Mouse (Mus musculus): Measurements from ENCODE around the gene Hadh. TPM values are rescaled to one million over a fixed set of nuclear protein-coding genes. Genes with fewer than 3 reads are reported as not detected.
A peak's percentile ranks its signal among the peaks of the same experiment; 100 is the strongest.

The Hadh gene
- total RNA-seq, 2 experiments from 2014 or later = 22.3 to 23.6 TPM

- Histone ChIP-seq H3K4me3 (no peak overlapping the region), H3K27ac (no peak overlapping the region)
- DNase-seq (ENCODE audit: low spot score in 2 of 2) = no peak
- no peak for TF ChIP-seq CTCF (conservative IDR thresholded peaks at IDR 0.05)
These were observed 27.2 kb upstream of the Hadh start for GRCm38 (mm10) chr3:131299078-131299477.

- TF ChIP-seq CTCF (conservative IDR thresholded peaks at IDR 0.05) = no peak
- DNase-seq (ENCODE audit: low spot score in 2 of 2) = no peak
- Histone ChIP-seq H3K27ac (no peak overlapping the region), H3K4me3 (no peak overlapping the region)
These were observed 25.0 kb upstream of the Hadh start for GRCm38 (mm10) chr3:131296893-131297292.

GRCm38 (mm10) chr3:131295513-131296200, 23.8 kb upstream of the Hadh start:
- Histone ChIP-seq H3K27ac (no peak overlapping the region), H3K4me3 (no peak overlapping the region)
- no peak for TF ChIP-seq CTCF (conservative IDR thresholded peaks at IDR 0.05)
- DNase-seq (ENCODE audit: low spot score in 2 of 2) = no peak

DNA sequence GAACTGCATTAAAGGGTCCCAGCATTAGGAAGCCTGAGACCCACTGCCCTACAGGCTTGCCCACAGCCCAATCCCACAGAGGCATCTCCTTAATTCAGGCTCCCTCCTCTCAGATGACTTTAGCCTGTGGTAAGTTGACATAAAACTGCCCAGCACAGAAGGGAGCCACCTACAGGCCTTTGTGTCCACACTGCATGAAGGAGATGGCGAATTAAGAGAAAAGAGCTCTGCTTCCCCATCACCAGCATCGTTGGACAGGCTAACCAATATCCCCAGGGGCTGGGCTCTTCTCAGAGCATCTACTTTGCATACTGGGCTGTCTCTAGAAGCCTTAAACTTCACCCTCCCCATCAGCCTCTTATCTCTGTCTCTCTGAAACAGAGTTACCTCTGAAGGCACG, 22.6 kb upstream of the Hadh start:
- DNase-seq (ENCODE audit: low spot score in 2 of 2) = no peak
- TF ChIP-seq CTCF (conservative IDR thresholded peaks at IDR 0.05) = peak; percentile 36; the same call in 1 of the 2 replicates

GRCm38 (mm10) chr3:131292959-131293358, 21.1 kb upstream of the Hadh start:
- no peak for DNase-seq (ENCODE audit: low spot score in 2 of 2)
- no peak for TF ChIP-seq CTCF (conservative IDR thresholded peaks at IDR 0.05)
- Histone ChIP-seq H3K4me3 (no peak overlapping the region), H3K27ac (no peak overlapping the region)

More for the DNA sequence above, 22.6 kb upstream of the Hadh start:
- H3K27ac ChIP-seq = no peak overlapping the region
- no peak overlapping the region for H3K4me3 ChIP-seq

- Histone ChIP-seq H3K27ac (no peak overlapping the region), H3K4me3 (no peak overlapping the region)
- DNase-seq (ENCODE audit: low spot score in 2 of 2) = no peak
- no peak for TF ChIP-seq CTCF (conservative IDR thresholded peaks at IDR 0.05)
These were observed 20.4 kb upstream of the Hadh start for GRCm38 (mm10) chr3:131292349-131292748.

DNA sequence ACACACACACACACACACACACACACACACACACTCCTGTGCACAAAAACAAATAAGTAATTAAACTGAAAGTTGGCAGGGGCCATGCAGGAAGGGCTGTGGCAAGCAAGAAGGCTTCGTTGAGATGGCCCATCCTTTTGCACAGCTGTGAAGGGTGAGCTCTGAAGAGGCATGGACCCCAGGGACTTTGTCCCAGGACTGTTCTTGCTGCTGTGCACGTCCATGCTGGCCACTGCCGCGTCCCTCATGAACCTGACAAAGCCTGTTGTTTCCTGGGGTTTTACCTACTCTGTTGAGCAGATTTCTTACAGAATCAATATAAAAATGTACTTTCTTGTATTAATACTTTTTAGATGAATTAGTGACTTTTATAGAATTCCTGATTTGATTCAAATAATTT, 20.0 kb upstream of the Hadh start:
- H3K27ac ChIP-seq = no peak overlapping the region
- no peak for TF ChIP-seq CTCF (conservative IDR thresholded peaks at IDR 0.05)
- no peak overlapping the region for H3K4me3 ChIP-seq
- DNase-seq (ENCODE audit: low spot score in 2 of 2) = no peak

DNA sequence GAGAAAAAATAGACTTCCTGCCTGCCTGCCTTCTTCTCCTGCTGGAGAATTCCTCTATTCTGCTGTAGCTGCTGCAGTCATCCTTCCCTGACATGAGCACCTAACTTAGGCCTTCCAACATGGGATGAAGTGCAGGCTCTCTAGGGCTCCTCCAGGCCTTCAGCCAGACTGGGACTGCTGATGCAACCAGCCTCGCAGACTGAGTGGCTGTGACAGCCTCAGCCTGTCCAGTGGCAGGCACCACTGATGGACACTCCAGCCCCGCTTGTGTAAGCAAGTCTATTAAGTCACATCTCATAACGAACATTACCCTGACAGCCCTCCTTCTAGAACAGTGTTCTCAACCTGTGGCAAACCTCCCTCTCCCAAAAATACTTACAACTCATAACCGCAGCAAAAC, 2.2 kb upstream of the Hadh start:
- TF ChIP-seq CTCF (conservative IDR thresholded peaks at IDR 0.05) = no peak
- no peak for DNase-seq (ENCODE audit: low spot score in 2 of 2)
- Histone ChIP-seq H3K4me3 (no peak overlapping the region), H3K27ac (no peak overlapping the region)

GRCm38 (mm10) chr3:131272374-131273100, 636 bp upstream of the Hadh start:
- peak overlapping the region; percentile 83; the same call in 1 of the 2 replicates for H3K27ac ChIP-seq
- TF ChIP-seq CTCF (conservative IDR thresholded peaks at IDR 0.05) = no peak
- no peak for DNase-seq (ENCODE audit: low spot score in 2 of 2)
- peak overlapping the region; percentile 80 for H3K4me3 ChIP-seq

- H3K27ac ChIP-seq = peak overlapping the region; percentile 83
- peak overlapping the region; percentile 80 for H3K4me3 ChIP-seq
- DNase-seq (ENCODE audit: low spot score in 2 of 2) = no peak
- peak; percentile 54 for TF ChIP-seq CTCF (conservative IDR thresholded peaks at IDR 0.05)
These were observed 744 bp downstream of the Hadh start for GRCm38 (mm10) chr3:131271157-131271556.

- TF ChIP-seq CTCF (conservative IDR thresholded peaks at IDR 0.05) = no peak
- Histone ChIP-seq H3K27ac (no peak overlapping the region), H3K4me3 (no peak overlapping the region)
- DNase-seq (ENCODE audit: low spot score in 2 of 2) = no peak
These were observed 1.5 kb downstream of the Hadh start for GRCm38 (mm10) chr3:131270381-131270780.

DNA sequence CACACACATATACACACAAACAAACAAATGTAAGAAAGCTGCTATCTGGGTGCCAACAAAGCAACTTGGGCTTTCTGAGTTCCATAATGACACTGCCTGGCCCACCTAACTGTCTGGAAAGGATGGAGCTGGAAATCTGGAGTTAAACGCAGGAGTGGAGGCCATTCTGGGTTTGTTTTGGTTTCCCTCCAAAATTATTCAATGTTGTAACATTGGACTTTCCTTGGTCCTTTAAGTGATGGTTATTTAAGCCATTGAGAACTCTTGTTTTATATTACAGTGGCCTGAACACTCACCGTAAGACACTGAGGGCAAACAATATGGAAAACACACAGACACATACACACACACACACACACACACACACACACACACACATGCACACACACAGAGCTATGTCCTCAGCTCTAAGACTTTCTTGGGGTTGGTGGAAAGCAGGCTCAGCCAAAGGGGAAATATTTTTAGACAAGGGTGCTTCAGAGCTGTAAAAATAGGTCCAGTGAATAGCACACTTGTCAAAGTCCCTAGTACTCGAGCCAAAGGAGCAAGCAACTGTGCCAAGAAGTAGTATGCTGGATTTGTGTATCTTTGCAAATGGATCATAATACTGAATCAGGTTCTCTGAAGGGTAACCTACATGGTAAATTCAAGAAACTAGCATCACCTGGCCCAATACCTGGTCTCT, 5.4 kb downstream of the Hadh start:
- no peak overlapping the region for H3K27ac ChIP-seq
- no peak for TF ChIP-seq CTCF (conservative IDR thresholded peaks at IDR 0.05)
- H3K4me3 ChIP-seq = no peak overlapping the region
- no peak for DNase-seq (ENCODE audit: low spot score in 2 of 2)

DNA sequence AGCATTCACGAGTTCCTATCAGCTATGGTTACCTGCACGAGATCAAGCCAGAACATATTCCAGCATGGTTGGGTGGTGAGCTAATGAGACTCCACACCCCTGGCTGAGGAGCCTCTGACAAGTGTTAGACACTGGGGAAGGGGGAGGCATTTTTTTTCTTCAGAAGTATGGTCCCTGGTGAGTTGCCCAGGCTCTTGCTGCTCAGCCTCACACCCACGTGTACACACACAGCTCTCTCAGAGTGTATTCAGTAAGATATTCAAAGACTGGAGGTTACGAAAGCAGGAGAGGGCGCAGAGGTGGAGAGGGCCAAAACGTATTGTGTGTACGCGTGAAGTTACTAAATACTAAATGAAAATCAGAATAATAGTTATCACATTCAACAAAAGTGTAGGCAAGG, 6.4 kb downstream of the Hadh start:
- no peak overlapping the region for H3K27ac ChIP-seq
- no peak for DNase-seq (ENCODE audit: low spot score in 2 of 2)

More for the DNA sequence above, 6.4 kb downstream of the Hadh start:
- no peak for TF ChIP-seq CTCF (conservative IDR thresholded peaks at IDR 0.05)
- H3K4me3 ChIP-seq = no peak overlapping the region
